Mouse (Mus musculus) bone marrow, adult 2 months (tissue): Measurements from ENCODE around the gene Oaz3.

Experiments used
- CTCF ChIP-seq: fragments of 200-500 bp; IDR thresholded peaks from 2 replicates; pipeline ENCODE4 v1.5.1; 2011; ENCODE audit warnings: low read length, control low read depth; ENCODE audit not compliant: control insufficient read depth, insufficient read depth
- POLR2A ChIP-seq: fragments of 200-500 bp; IDR thresholded peaks from 2 replicates; pipeline ENCODE4 v1.6.1; 2011; ENCODE audit warnings: low read depth, mild to moderate bottlenecking, control low read depth, low read length, borderline replicate concordance; ENCODE audit not compliant: control insufficient read depth

- TF ChIP-seq CTCF (no peak), POLR2A (no peak)
Measured at GRCm38 (mm10) chr3:94479564-94479963, 35.8 kb upstream of the Oaz3 start.
